Mouse (Mus musculus): ENCODE measurements around the gene Ccdc177.

DNA sequence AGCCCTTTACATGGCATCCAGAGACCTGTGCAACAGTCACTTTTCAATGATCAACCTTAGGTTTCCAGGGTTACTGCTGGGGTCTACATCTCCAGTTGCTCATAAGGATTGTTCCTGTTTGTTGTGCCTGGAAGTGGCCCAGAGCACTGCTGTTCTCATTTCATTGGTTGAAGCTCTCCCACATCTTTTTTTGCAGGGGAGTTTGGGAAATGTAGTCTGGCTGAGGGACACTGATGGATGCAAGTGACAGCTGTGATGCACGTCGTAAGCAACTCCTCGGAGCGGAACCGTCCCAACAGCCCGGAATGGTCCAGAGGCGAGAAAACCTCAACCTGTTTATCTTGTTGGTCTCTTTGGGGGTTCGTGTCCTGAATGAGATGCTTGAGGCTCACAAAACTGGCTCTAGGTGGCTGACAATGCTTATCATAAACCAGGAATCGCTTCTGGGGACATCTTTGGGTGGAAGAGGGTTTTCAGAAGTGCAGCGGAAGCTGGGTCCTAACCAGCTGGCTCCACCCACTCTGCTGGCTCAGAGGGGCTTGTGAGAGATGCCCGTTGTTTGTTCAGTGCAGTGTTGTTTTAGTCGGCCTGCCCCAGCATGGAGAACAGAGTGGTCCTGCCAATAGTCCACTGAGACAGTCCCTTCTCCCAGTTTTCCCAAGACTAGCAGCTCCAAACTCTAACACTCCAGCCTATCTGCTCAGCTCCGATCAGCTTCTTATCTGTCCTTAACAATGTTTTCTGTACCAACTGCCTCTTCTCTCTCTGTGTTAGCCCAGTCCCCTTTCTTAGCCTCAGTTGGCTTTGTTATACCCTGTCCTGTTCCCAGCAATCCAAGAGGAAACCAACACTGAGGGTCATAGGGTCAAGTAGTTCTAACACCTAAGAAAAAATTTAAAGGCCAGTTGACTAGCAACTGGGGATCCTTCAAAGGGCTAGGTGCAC is 25.7 kb downstream of the Ccdc177 start:
- TF ChIP-seq CTCF (IDR thresholded peaks at IDR 0.05; ENCODE audit: extremely low read depth, insufficient read depth, insufficient read length, insufficient replicate concordance) (no peak), POLR2A (IDR thresholded peaks at IDR 0.05; ENCODE audit: low read depth, low read length) (no peak)
